Mouse (Mus musculus) MEL (cell line): ENCODE data around the gene Tm4sf20. TPM values are rescaled to one million over a fixed set of nuclear protein-coding genes. Genes with fewer than 3 reads are reported as not detected.

Experiments used
- DNase-seq: peaks from one replicate; pipeline ENCODE4 v3.0.0; 2011; ENCODE audit warnings: low read depth, low spot score
- H3K27ac ChIP-seq: 2 replicates; pipeline ENCODE4 v1.5.1; 2012; ENCODE audit warnings: low read depth, mild to moderate bottlenecking, control low read depth, low read length, moderate library complexity; ENCODE audit not compliant: control insufficient read depth
- H3K27me3 ChIP-seq, 2 experiments: fragments of 150-350 bp in 1 of 2; sonication (generic) in 1 of 2; 2 replicates each; pipeline ENCODE4 v1.6.1; 2012; ENCODE audit warnings: low read length in 2 of 2, mild to moderate bottlenecking in 2 of 2, improper control_type of control experiment in 1 of 2, moderate library complexity in 1 of 2; ENCODE audit not compliant: insufficient read depth in 2 of 2, control insufficient read depth in 1 of 2
- H3K36me3 ChIP-seq, 2 experiments: 2 replicates each; pipeline ENCODE4 v1.6.1; 2012 to 2014; ENCODE audit warnings: low read length in 2 of 2, improper control_type of control experiment in 1 of 2, inconsistent platforms in 1 of 2, mild to moderate bottlenecking in 1 of 2; ENCODE audit not compliant: insufficient read depth in 2 of 2, control insufficient read depth in 1 of 2
- H3K4me1 ChIP-seq, 2 experiments: fragments of 150-350 bp in 1 of 2; sonication (generic) in 1 of 2; 2 replicates each; pipeline ENCODE4 v1.6.1; 2012; ENCODE audit warnings: low read length in 2 of 2, improper control_type of control experiment in 1 of 2, mild to moderate bottlenecking in 1 of 2; ENCODE audit not compliant: insufficient read depth in 2 of 2, control insufficient read depth in 1 of 2
- H3K4me3 ChIP-seq, 2 experiments: fragments of 150-350 bp in 1 of 2; sonication (generic) in 1 of 2; 2 replicates each; pipeline ENCODE4 v1.5.1; 2012; ENCODE audit warnings: low read depth in 2 of 2, low read length in 2 of 2, mild to moderate bottlenecking in 2 of 2, moderate library complexity in 2 of 2, control low read depth in 1 of 2, improper control_type of control experiment in 1 of 2; ENCODE audit not compliant: control insufficient read depth in 1 of 2, insufficient read depth in 1 of 2
- H3K79me2 ChIP-seq: 2 replicates; pipeline ENCODE4 v1.6.1; 2012; ENCODE audit warnings: mild to moderate bottlenecking, low read length, moderate library complexity; ENCODE audit not compliant: control insufficient read depth, poor library complexity, insufficient read depth
- H3K9ac ChIP-seq: 2 replicates; pipeline ENCODE4 v1.6.1; 2012; ENCODE audit warnings: low read depth, mild to moderate bottlenecking, control low read depth, low read length, moderate library complexity; ENCODE audit not compliant: control insufficient read depth, poor library complexity, severe bottlenecking
- H3K9me3 ChIP-seq: fragments of 150-350 bp; sonication (generic); replicated peaks from 2 replicates; pipeline ENCODE4 v1.6.1; 2012; ENCODE audit warnings: mild to moderate bottlenecking, low read length, improper control_type of control experiment, moderate library complexity; ENCODE audit not compliant: insufficient read depth
- CHD1 ChIP-seq: IDR thresholded peaks from 2 replicates; pipeline ENCODE4 v1.6.1; 2012; ENCODE audit warnings: low read depth, mild to moderate bottlenecking, inconsistent platforms, low read length, improper control_type of control experiment
- CHD2 ChIP-seq: IDR thresholded peaks from 2 replicates; pipeline ENCODE4 v1.6.1; 2011; ENCODE audit warnings: low read length, improper control_type of control experiment
- E2F4 ChIP-seq: IDR thresholded peaks from 2 replicates; pipeline ENCODE4 v1.6.1; 2011; ENCODE audit warnings: low read depth, low read length, improper control_type of control experiment, borderline replicate concordance
- ELF1 ChIP-seq: IDR thresholded peaks from 2 replicates; pipeline ENCODE4 v1.6.1; 2014; ENCODE audit warnings: low read depth, mild to moderate bottlenecking, inconsistent platforms, low read length, improper control_type of control experiment, moderate library complexity
- EP300 ChIP-seq, 2 experiments: IDR thresholded peaks; 2 replicates each; pipeline ENCODE4 v1.6.1; 2011; ENCODE audit warnings: improper control_type of control experiment in 2 of 2, low read length in 2 of 2, low read depth in 1 of 2, mild to moderate bottlenecking in 1 of 2
- ETS1 ChIP-seq: IDR thresholded peaks from 2 replicates; pipeline ENCODE4 v1.6.1; 2012; ENCODE audit warnings: low read depth, mild to moderate bottlenecking, inconsistent platforms, low read length, improper control_type of control experiment, moderate library complexity
- GABPA ChIP-seq: IDR thresholded peaks from 2 replicates; pipeline ENCODE4 v1.6.1; 2012; ENCODE audit warnings: low read depth, mild to moderate bottlenecking, inconsistent platforms, low read length, improper control_type of control experiment, moderate library complexity
- MAX ChIP-seq: IDR thresholded peaks from 2 replicates; pipeline ENCODE4 v1.6.1; 2011; ENCODE audit warnings: low read length, improper control_type of control experiment
- MEF2A ChIP-seq: IDR thresholded peaks from 2 replicates; pipeline ENCODE4 v1.6.1; 2014; ENCODE audit warnings: low read depth, mild to moderate bottlenecking, inconsistent platforms, low read length, improper control_type of control experiment; ENCODE audit not compliant: poor library complexity, insufficient replicate concordance, severe bottlenecking; ENCODE audit errors: extremely low read depth
- MXI1 ChIP-seq: IDR thresholded peaks from 2 replicates; pipeline ENCODE4 v1.6.1; 2011; ENCODE audit warnings: mild to moderate bottlenecking, low read depth, low read length, improper control_type of control experiment
- NRF1 ChIP-seq: IDR thresholded peaks from 2 replicates; pipeline ENCODE4 v1.6.1; 2014; ENCODE audit warnings: low read depth, mild to moderate bottlenecking, inconsistent platforms, low read length, improper control_type of control experiment, moderate library complexity; ENCODE audit not compliant: poor library complexity, insufficient read depth, severe bottlenecking
- USF1 ChIP-seq: IDR thresholded peaks from 2 replicates; pipeline ENCODE4 v1.6.1; 2014; ENCODE audit warnings: low read depth, mild to moderate bottlenecking, inconsistent platforms, low read length, improper control_type of control experiment, moderate library complexity
- USF2 ChIP-seq, 2 experiments: IDR thresholded peaks; 2 replicates each; pipeline ENCODE4 v1.6.1; 2011 to 2012; ENCODE audit warnings: improper control_type of control experiment in 2 of 2, low read length in 2 of 2, borderline replicate concordance in 1 of 2, inconsistent platforms in 1 of 2, low read depth in 1 of 2, mild to moderate bottlenecking in 1 of 2; ENCODE audit not compliant: insufficient read depth in 1 of 2
- ZC3H11A ChIP-seq: IDR thresholded peaks from 2 replicates; pipeline ENCODE4 v1.6.1; 2012; ENCODE audit warnings: low read depth, mild to moderate bottlenecking, inconsistent platforms, low read length, improper control_type of control experiment
- polyA plus RNA-seq, 2 experiments: library from polyadenylated mRNA; stranded (reverse) in 1 of 2; unstranded in 1 of 2; fragments of >175 nt in 1 of 2; fragments of >200 nt in 1 of 2; gene quantifications; 2 replicates each; pipeline versions ENCODE4 v1.2.1 to v1.2.4; 2012; ENCODE audit warnings: low replicate concordance in 2 of 2, low read depth in 1 of 2; ENCODE audit not compliant: insufficient read length in 2 of 2, insufficient read depth in 1 of 2, missing spikeins in 1 of 2
- total RNA-seq: library from RNA; depleted of rRNA; stranded (reverse); fragments of 300-350 nt; gene quantifications from 2 replicates; pipeline ENCODE4 v1.2.3, GENCODE M21; 2012

Gene Tm4sf20
- total and polyA plus RNA-seq, 3 experiments: not detected

GRCm38 (mm10) chr1:82797088-82797487, 28.8 kb upstream of the Tm4sf20 start:
- H3K4me1 ChIP-seq: peaks cover 0 to 3% of the 10 kb centered on the region in 2 experiments; a peak in 1 of 4 replicates
- TF ChIP-seq E2F4 (no peak), CHD2 (no peak), USF2 (IDR thresholded peaks at IDR 0.05; ENCODE audit: borderline replicate concordance in 1 of 2, insufficient read depth in 1 of 2, low read depth in 1 of 2, low read length in 2 of 2) (no peak), ETS1 (no peak)
- TF ChIP-seq, all 39 proteins: peak for 0
- Histone ChIP-seq H3K27ac (no peak overlapping the region), H3K36me3 (no peaks in the 10 kb centered on the region), H3K9me3 (no peaks in the 10 kb centered on the region), H3K4me3 (no peak overlapping the region), H3K27me3 (no peaks in the 10 kb centered on the region), H3K79me2 (no peaks in the 10 kb centered on the region), H3K9ac (no peak overlapping the region)
- no peak for DNase-seq

GRCm38 (mm10) chr1:82795702-82796443, 27.6 kb upstream of the Tm4sf20 start:
- DNase-seq: peak; percentile 23
- no peak overlapping the region for H3K27ac ChIP-seq
- peaks cover 0 to 3% of the 10 kb centered on the region in 2 experiments; a peak in 1 of 4 replicates for H3K4me1 ChIP-seq

GRCm38 (mm10) chr1:82795211-82795610, 26.9 kb upstream of the Tm4sf20 start:
- Histone ChIP-seq H3K36me3 (no peaks in the 10 kb centered on the region), H3K9ac (no peak overlapping the region), H3K9me3 (no peaks in the 10 kb centered on the region), H3K27ac (no peak overlapping the region), H3K27me3 (no peaks in the 10 kb centered on the region), H3K4me1 (peaks cover 0 to 3% of the 10 kb centered on the region in 2 experiments; a peak in 1 of 4 replicates), H3K79me2 (no peaks in the 10 kb centered on the region), H3K4me3 (no peak overlapping the region)
- no peak for DNase-seq
- TF ChIP-seq EP300 (IDR thresholded peaks at IDR 0.05; ENCODE audit: low read depth in 1 of 2, low read length in 2 of 2): no peak
- no peak for TF ChIP-seq ELF1
- no peak for TF ChIP-seq ETS1
- no peak for TF ChIP-seq ZC3H11A
- no peak for TF ChIP-seq GABPA
- no peak for TF ChIP-seq CHD1
- TF ChIP-seq E2F4: no peak
- TF ChIP-seq MEF2A: no peak
- TF ChIP-seq USF1: no peak
- no peak for TF ChIP-seq MXI1

More at GRCm38 (mm10) chr1:82795702-82796443, 27.6 kb upstream of the Tm4sf20 start:
- Histone ChIP-seq H3K36me3 (no peaks in the 10 kb centered on the region), H3K4me3 (no peak overlapping the region), H3K79me2 (no peaks in the 10 kb centered on the region), H3K9me3 (no peaks in the 10 kb centered on the region), H3K9ac (no peak overlapping the region), H3K27me3 (no peaks in the 10 kb centered on the region)
- TF ChIP-seq GABPA: no peak
- TF ChIP-seq NRF1: no peak
- peak; percentile 30; the same call in 1 of the 2 replicates for TF ChIP-seq MAX
- no peak for TF ChIP-seq CHD2
